Mouse (Mus musculus) adrenal gland, postnatal 4 days (tissue): ENCODE measurements around the gene Specc1l. TPM values are rescaled to one million over a fixed set of nuclear protein-coding genes. Genes with fewer than 3 reads are reported as not detected.

ENCODE experiments used
- DNase-seq, 2 experiments: peaks; one replicate each; pipeline ENCODE4 v3.0.0; 2021 to 2022; ENCODE audit warnings: low spot score in 2 of 2, mixed read lengths in 2 of 2
- total RNA-seq, 2 experiments: library from RNA; stranded (reverse); gene quantifications; 2 replicates each; pipeline ENCODE4 v1.2.3; 2021

Gene Specc1l
- total RNA-seq, 2 experiments from 2014 or later = 65.2 to 65.7 TPM

- no peak for DNase-seq
Measured at GRCm38 (mm10) chr10:75222611-75222998, 10.7 kb downstream of the Specc1l start.

- DNase-seq = no peak
Measured at GRCm38 (mm10) chr10:75224154-75224553, 12.3 kb downstream of the Specc1l start.

GRCm38 (mm10) chr10:75224630-75225029 is 12.8 kb downstream of the Specc1l start:
- DNase-seq = no peak

GRCm38 (mm10) chr10:75227381-75227780 is 15.5 kb downstream of the Specc1l start:
- no peak for DNase-seq

- DNase-seq = no peak
Measured at GRCm38 (mm10) chr10:75230572-75230971, 18.7 kb downstream of the Specc1l start.

GRCm38 (mm10) chr10:75231876-75232275 is 20.0 kb downstream of the Specc1l start:
- no peak for DNase-seq

GRCm38 (mm10) chr10:75232612-75233155 is 20.8 kb downstream of the Specc1l start:
- DNase-seq = no peak

- DNase-seq = no peak
Measured at GRCm38 (mm10) chr10:75233489-75233888, 21.6 kb downstream of the Specc1l start.

- DNase-seq = no peak
Measured at GRCm38 (mm10) chr10:75235726-75236125, 23.9 kb downstream of the Specc1l start.

- no peak for DNase-seq
Measured at GRCm38 (mm10) chr10:75236156-75236555, 24.3 kb downstream of the Specc1l start.

GRCm38 (mm10) chr10:75237166-75237565 is 25.3 kb downstream of the Specc1l start:
- DNase-seq = no peak

GRCm38 (mm10) chr10:75240583-75241250 is 28.8 kb downstream of the Specc1l start:
- DNase-seq = no peak

GRCm38 (mm10) chr10:75245806-75246205 is 33.9 kb downstream of the Specc1l start:
- no peak for DNase-seq

- no peak for DNase-seq
Measured at GRCm38 (mm10) chr10:75246331-75246730, 34.5 kb downstream of the Specc1l start.

- no peak for DNase-seq
Measured at GRCm38 (mm10) chr10:75251011-75251410, 39.1 kb downstream of the Specc1l start.

GRCm38 (mm10) chr10:75252301-75253022 is 40.6 kb downstream of the Specc1l start:
- DNase-seq = no peak

GRCm38 (mm10) chr10:75255091-75255490 is 43.2 kb downstream of the Specc1l start:
- no peak for DNase-seq

- DNase-seq = no peak
Measured at GRCm38 (mm10) chr10:75257401-75257800, 45.5 kb downstream of the Specc1l start.

- no peak for DNase-seq
Measured at GRCm38 (mm10) chr10:75258241-75258640, 46.4 kb downstream of the Specc1l start.

GRCm38 (mm10) chr10:75261268-75261667 is 49.4 kb downstream of the Specc1l start:
- no peak for DNase-seq

- DNase-seq = no peak
Measured at GRCm38 (mm10) chr10:75264993-75265555, 53.2 kb downstream of the Specc1l start.

GRCm38 (mm10) chr10:75273020-75273419 is 61.1 kb downstream of the Specc1l start:
- no peak for DNase-seq
